Mouse (Mus musculus) layer of hippocampus, adult 18-20 months (tissue): Measurements from ENCODE around the gene Kdelr1. TPM values are rescaled to one million over a fixed set of nuclear protein-coding genes. Genes with fewer than 3 reads are reported as not detected.
"Not testable (repeated sequence)": the region's sequence is repeated elsewhere in the genome, so short reads cannot be mapped to it uniquely, and the experiment has no call there.

Experiments
- DNase-seq, 2 experiments: peaks; one replicate each; pipeline ENCODE4 v3.0.0; 2022; ENCODE audit warnings: low spot score in 2 of 2
- total RNA-seq, 2 experiments: library from RNA; stranded (reverse); gene quantifications; 2 replicates each; pipeline ENCODE4 v1.2.3; 2021

The Kdelr1 gene
- total RNA-seq, 2 experiments from 2014 or later, result 71.5 to 73.9 TPM

DNA sequence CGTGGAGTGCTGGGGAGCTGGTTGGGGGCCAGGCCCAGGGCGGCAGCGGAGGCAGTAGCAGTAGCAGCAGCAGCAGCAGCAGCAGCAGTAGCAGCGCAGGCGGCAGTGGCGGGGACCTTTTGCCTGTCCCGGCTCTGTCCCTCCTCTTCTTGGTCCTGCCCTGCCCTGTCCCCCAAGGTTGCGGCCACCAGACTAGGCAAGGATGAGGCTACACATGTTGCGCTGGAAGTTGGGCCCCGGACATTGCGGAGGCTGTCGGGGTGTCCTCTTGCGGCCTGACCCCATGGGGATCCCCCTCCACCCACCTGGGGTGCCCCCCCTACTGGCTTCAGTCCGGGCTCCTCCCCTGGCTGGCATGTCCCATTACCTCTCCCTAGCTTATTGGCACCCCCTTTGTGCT, 2.8 kb upstream of the Kdelr1 start:
- no peak for DNase-seq

DNA sequence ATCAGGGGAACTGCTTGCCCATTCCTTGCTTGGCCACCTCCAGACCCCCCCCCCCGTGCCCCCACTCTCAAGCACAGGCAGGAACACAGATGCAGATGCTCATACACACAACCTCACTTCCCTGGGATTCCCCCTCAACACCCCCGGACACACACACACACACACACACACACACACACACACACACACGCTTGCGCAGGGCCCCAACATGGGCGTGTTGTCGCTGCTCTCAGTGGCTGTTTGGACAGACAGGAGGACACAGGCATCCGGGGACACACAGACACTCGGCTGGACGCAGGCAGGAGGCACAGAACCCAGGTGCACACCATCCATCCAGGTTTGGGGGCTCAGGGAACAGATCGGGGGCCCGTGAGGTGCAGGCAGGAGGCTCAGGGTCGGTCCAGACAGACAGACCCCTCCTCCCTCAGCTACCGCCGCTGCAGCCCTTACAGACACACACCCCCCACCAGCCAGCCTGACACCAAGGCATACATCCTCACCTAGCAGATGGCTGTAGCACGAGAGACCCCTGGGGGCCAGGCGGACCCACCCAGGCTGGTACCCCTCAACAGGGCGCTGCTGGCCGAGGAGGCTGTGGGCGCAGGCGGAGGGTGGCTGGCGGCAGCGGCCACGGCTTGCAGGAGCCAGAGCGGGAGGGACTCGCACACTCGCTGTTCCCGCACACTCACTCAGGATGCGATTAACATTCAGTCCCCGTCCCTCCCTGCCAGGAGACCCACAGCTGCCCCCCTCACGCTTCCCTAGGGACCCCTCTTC, 2.1 kb upstream of the Kdelr1 start:
- DNase-seq, result no peak

DNA sequence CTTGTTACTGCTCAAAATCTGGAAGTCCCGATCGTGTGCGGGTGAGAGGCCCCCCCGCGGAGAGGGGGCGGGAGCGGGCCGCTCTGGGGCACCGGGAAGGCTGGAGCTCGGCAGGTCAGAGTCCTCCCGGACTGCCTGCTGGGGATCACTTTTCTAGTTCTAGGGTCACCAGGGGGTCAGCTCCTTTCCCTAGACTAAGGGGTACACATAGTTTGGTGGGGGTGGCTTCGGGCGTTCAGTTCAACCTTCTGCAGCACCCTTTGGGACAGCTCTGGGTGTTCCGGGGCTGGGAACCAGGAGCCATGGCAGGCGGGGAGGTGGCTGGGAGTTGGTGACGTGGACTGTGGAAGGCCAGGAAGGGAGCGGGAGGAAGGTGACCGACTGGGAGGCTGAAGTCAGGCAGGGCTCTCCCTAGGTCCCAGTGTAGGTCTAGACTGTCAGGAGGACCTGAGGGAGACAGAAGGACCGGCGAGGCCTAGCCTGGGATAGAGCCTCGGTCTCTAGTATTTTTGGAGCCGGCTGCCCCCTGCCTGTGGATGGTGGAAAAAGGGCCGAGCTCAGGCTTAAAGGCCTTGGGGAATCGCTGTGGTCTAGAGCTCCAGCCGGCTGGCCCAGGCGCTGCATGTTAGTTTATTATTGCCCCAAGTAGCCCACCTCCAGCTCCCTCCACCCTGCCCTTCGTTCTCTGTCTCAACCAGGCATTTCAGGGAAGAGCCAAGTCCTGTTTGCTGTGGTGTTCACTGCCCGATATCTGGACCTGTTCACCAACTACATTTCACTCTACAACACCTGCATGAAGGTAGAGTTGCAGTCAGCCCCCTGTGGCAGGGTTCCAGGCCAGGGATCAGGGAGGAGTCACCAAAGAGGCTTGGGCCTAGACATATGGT, 732 bp downstream of the Kdelr1 start:
- DNase-seq, result peak; percentile 28 to 50

DNA sequence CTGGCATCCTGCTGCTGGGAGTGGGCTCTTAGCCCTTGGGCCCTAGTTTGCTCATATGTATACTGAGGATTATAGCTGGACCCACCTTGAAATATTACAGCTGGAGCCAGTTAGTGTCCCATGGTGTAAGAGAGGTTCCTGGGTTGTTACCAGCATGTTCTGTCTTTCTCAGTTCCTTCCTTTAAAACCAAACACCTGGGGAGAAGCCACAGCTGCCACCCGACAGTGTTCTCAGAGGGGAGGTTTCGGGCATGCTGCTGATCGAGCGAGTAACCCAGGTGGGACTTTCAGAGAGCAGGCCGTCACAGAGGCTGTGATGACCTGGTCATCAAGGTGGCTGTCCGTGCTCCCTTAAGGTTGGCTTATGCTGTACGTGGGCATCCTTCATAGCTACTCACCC, 4.3 kb downstream of the Kdelr1 start:
- no peak for DNase-seq

DNA sequence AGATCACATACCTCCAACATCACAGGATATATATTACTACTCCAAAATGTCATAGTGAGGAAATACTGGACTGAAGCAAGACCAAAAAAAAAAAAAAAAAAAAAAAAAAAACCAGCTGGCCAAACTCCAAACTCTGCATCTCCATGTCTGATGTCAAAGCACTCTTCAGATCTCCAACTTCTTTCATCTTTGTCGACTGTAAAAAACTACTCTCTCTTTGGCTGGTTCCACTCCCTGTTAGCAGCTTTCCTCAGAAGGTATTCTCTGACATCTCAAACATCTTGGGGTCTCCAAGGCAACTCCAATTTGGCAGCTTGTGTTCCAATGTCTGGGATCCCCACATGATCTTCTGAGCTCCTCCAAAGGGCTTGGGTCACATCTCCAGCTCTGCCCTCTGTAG, 5.7 kb downstream of the Kdelr1 start, which contains the start of gene Grin2d:
Gene Grin2d (minus strand): TSS at position 101 of the 400 bp plus-strand sequence.
- not testable (repeated sequence) for DNase-seq

DNA sequence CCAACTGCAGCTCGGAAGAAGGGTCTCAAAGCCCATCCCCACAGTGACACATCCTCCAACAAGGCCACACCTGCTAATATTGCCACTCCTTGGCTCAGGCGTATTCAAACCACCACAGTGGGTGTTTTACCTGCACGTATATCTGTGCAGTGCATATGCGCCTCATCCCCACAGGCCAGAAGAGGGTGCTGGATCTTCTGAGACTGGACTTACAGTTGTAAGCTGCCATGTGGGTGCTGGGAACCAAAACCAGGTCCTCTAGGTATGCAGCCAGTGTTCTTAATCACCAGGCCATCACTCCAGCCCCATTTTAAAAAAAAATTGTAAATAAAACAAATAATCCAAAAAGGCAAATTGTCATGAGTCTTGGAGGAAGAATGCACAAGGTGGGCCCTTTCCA, 8.0 kb downstream of the Kdelr1 start:
- no peak for DNase-seq

DNA sequence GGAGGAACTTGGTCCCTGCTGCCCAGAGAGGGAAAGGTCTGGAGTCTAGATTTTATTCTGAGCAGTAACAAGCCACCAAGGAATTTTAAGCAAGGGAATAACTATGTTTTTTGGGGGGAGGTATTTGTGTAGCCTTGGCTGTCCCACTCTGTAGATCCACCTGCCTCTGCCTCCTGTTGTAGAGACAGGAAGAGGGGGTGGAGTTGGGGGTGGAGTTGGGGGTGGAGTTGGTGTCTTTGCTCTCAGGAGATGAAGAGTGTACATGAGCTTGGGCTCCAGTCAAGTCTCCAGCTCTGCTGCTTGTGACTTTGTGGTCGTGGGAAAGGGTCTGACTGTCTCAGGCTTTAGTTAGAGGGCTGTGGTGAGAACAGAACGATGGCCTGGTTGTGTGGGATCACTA, 8.4 kb downstream of the Kdelr1 start:
- no peak for DNase-seq

DNA sequence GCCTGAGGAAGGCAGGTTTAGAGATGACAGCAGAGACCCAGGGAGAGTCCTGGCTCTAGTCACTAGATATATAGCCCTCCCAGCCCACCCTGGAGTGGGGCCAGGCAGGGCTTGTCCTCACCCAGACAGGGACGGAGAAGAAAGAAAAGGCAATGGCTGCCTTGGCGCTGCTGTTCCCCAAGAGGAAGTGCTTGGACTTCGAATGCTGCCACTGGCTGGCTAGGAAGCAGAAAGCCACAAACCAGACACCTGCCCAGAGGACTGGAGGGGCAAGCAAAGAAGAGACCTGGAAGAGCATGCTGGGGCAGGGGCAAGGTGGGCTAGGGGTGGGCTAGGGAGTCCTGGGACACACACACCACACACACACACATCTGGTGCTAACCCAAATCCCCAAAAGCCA, 14.7 kb downstream of the Kdelr1 start:
- DNase-seq, result no peak

DNA sequence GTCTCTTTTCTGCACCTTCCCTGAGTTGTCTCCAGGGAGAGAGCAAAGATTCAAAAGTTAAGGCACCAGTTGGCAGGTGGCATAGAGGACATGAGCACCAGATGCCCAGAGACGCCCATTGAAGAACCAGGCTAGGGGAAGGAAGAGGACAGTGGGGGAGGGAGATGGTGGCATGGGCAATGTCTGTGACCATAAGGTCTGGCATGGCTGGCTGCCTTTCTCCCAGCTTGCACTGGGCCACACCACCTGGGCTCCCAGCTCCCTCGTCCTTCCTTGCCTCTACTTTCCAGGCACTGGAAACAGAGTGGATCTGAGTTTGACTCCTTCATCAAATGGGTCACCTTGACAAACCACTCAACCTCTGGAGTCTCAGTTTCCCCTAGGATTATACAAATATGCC, 20.1 kb downstream of the Kdelr1 start:
- DNase-seq, result no peak

DNA sequence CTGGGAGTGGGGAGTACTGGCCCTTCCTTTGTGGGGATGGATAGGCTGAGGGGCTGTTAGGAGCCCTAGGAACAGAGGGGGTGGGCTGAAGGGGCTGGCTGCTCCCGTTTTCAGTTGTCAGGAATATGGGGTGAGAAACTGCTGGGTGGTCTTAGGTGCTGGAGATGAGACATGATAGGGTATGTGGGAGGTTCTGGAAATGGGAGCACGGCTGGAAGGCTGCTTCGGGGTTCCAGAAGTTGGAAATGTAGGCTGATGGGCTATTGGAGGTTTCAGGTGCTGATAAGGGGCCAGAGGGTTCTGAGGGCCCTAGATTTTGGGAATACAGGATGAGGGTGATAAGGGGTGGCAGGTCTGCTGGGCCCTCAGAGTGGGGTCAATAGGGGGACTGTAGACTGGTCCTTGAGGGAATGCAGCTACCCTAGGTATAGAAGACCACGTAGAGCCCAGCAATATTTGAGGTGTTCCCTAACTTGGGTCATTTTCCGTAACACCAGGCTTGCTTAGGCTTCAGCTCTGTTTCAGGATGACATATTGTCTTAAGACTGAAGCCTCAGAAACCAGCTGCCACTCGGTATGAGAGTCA, 23.5 kb downstream of the Kdelr1 start:
- no peak for DNase-seq

DNA sequence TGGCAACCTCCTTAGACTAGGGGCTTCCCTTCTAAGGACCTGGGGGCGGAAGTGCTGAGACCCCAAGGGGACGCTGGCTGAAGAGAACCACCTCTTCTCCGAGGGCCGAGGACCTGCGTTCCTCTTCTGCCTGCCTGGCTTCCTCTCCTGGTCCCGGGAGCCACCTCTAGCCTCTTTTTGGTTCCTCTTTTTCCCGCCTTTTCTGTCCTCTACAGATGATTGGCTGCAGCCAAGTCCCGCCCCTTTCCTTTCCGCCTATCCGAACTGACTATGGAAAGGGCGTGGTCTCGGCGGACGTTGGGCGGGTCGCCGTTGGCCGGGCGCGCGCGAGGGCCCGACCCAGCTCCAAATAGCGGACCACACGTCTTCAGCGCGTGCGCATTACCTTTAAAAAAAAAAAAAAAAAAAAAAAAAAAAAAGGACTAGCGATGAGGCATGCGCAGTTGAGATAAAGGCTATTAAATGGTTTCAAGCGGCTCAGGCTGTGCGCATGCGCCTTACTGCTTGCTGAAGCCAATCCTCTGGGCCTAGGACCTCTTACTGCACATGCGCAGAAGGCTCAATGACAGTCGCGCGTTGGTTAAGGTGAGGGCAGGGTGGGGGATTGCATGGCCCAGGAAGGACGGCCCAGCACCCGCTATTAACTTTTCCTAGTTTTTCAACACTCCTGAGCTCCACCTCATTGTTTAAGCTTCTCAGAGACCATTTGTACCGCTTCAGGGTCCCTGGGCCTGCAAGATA, 24.1 kb downstream of the Kdelr1 start, which contains the start of the genes Syngr4 and Tmem143:
Gene Syngr4 (minus strand): TSS at position 198 of the 741 bp plus-strand sequence.
Gene Tmem143 (plus strand): TSS at position 425 of the 741 bp plus-strand sequence.
- DNase-seq, result peak; percentile 95 to 98

DNA sequence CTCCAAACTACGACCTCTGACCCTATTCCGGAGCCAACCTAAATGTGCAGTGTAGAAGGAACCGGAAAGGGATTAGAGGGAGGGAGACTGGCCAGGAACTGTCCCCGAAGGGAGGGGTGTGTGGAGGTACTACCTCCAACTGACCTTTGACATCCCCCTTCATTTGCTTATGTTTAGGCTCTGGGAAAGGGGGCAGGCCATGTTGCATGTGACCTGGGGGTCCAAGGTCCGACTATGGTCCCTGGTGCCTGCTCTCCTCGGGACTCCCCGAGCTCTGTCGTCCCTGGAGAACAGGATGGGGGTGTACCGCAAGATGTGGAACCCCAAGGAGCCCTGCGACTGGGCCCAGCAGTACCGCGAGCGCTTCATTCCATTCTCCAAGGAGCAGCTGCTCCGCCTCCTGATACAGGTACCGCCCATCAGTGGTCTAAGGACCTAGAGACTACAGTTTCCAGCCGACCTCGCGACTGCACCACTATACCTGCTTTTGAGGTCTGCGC, 24.7 kb downstream of the Kdelr1 start:
- DNase-seq, result peak; percentile 32 to 61

DNA sequence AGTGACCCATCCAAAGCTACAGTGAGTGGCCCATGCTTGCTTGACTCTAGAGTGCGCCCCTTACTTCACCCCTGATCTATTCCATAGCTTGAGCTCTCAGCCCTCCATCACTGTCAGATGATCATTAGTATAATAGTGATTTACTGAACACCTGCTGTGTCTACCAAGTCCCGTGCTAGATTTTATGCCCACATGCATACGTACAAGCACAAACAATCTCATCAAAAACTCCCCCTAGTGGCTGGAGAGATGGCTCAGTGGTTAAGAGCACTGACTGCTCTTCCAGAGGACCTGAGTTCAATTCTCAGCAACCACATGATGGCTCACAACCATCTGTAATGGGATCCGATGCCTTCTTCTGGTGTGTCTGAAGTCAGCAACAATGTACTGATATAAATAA, 25.6 kb downstream of the Kdelr1 start:
- DNase-seq, result not testable (repeated sequence)

DNA sequence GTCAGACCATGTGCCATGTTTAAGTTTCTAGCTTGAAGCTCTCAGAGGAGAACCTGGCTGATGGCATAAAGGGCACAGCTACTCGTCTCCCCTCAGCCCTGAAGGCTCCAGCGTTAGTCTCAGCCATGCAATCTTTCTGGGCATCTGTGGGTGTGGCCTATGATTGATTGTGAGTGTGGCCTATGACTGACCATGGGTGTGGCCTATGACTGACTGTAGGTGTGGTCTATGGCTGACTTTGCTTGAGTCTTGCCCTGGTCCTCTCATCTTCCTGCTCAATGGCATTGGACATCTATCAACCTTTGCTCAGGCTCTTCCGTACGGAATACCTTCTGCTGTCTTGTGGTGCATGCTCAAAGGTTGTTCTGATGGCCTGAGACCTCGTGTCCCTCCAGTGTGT, 29.0 kb downstream of the Kdelr1 start:
- DNase-seq, result no peak

DNA sequence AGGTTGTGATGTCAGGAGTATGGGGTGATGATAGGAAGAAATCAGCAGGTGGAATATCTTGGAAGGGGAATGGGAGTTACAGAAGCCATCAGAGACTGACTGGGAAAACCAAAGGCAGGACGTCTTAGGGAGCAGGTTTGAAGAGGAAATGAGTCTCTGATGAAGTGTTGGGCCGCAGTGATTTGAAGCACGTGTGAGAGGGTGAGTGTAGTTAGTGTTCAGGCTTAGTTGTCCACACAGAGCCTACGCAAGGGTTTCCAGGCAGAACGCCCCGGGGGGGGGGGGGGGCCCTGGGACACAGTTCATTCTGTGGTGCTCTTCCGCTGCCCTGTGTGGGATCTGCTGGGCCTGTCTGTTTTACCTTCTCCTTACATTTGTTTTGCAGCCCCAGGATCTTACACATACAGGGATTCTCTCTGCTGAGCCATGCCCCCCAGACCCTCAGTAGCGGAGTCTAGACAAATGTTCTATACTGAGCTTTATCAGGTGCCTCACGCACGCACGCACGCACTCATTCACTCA, 30.0 kb downstream of the Kdelr1 start:
- no peak for DNase-seq

DNA sequence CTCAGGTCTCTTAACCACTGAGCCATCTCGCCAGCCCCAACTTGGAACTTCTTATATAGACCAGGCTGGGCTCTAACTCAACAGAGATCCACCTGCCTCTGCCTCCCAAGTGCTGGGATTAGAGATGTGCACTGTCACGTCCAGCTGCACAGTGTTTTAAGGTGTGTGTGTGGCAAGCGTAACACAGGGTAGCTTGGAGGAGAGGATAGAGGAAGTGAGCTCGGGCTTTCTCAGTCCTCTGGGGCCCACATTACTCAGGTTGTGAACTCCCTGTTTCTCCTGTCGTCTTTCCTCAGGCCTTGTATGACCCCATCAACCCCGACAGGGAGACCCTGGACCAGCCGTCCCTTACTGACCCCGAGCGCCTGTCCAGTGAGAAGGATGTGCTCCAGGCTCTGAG, 34.0 kb downstream of the Kdelr1 start:
- no peak for DNase-seq

DNA sequence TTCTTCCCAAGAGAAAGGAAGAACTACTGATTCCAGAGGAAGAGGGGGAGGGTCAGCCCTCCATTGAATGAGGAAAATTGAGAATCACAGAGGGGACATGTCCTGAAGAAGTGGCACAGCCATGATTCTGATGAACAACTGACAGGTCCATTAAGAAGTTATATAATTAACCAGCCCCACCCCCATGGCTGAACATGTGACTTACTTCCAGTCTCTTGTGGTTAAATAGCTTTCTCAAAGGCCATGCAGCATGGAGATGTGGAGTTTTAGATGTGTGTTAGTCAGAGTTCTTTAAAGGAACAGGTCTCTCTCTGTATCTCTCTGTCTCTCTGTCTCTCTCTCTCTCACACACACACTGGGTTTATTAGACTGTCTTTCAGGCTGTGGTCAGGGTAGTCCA, 35.8 kb downstream of the Kdelr1 start:
- no peak for DNase-seq

DNA sequence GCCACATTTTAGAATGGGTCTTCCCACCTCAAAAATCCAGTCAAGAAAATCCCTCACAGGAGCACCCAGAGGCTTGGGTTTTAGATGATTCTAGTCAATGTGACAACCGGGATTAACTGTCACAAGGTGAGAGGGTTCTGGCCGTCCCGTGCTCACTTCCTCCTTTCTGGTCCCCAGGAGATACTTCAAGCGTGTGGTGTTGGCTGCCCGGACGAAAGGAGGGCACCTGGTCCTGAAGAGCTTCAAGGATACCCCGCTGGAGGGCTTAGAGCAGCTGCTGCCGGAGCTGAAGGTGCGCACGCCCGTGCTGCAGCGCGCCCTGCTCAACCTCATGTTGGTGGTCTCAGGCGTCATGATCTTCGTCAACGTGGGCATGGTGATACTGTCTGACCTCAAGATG, 36.6 kb downstream of the Kdelr1 start:
- no peak for DNase-seq

DNA sequence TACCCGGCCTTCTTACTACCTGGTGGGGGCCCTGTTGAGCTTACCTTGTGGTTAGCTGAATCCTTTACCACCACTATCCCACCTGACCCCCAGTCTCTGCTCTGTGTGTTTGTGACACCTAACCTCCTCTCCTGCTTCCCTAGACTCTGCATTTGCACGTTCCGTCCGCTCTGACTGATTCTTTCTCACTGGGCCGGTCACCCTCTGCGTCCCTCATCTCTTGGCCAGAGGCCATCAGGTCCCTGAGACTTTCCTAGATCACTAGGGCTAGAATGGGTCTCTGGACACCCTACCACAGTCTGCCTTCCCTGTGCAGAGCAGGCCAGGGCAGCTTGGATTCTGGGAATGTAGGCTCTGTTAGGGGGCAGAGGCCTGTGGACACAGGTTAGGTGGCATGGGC, 41.5 kb downstream of the Kdelr1 start:
- no peak for DNase-seq

DNA sequence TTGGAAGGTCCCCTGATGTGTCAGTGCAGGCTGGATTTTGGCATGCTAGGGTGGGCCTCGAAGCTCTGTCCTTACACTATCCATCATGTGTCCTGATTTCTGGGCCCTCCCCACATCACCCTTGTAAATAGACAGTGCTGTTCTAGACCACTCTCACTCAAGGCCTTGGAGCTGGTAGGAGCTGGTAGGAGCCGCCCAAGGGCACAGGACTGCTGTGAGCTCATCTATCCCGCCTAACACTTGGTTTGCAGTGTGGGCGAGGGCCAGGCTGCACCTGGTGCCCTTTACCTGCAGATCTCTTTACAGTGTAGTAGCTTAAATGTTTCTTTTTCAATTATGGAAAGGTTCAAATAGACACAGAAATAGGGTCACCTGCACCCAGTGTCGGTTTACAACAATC, 42.4 kb downstream of the Kdelr1 start:
- DNase-seq, result no peak
